Comparison of ENCODE assay signal across 23 mouse cellular contexts in genomic region chr13:27026614-27027013, GRCm38 (mm10). TPM values are rescaled to one million over a fixed set of nuclear protein-coding genes. Genes with fewer than 3 reads are reported as not detected.
"Had no signal": no experiment of that assay in that cellular context is flagged by ENCODE, and none has a peak within 500 bp of the region (broad histone marks: within the 10 kb centered on the region; RNA-seq: fewer than 3 reads in every experiment).

No protein-coding gene starts in this region.

- DNase-seq: gastrocnemius, postnatal 14 days; gastrocnemius, postnatal 36 days; heart, adult 11 months; heart, adult 2 months; heart, postnatal 14 days; heart, postnatal 36 days; kidney, adult 11 months; kidney, adult 2 months; kidney, postnatal 10 days; kidney, postnatal 25 days; kidney, postnatal 4 days; liver; liver, embryonic 13.5 days had no signal

RNA-seq across cellular contexts. Expression of gene Prl, which starts 30.8 kb away (rescaled TPM):
- total RNA-seq: gastrocnemius, adult 18-20 months; gastrocnemius, adult 8-10 months; gastrocnemius, postnatal 14 days; gastrocnemius, postnatal 36 days; heart, adult 2 months; heart, postnatal 14 days; heart, postnatal 36 days; hematopoietic stem cell, adult 5-6 weeks; hindbrain, postnatal 0 days; layer of hippocampus, adult 2 months; layer of hippocampus, postnatal 10 days; layer of hippocampus, postnatal 25 days; left cerebral cortex, adult 2 months; left cerebral cortex, postnatal 14 days; left cerebral cortex, postnatal 36 days had no signal
